Mouse (Mus musculus) midbrain, embryonic 13.5 days (tissue): Measurements from ENCODE around the gene 9130213A22Rik. TPM values are rescaled to one million over a fixed set of nuclear protein-coding genes. Genes with fewer than 3 reads are reported as not detected.

Source experiments
- ATAC-seq: fragments of 200-750 bp; cut with Nextera tagmentation; 2 replicates; pipeline ENCODE4 v1.8.0; 2017; ENCODE audit warnings: mild to moderate bottlenecking, moderate TSS enrichment, moderate library complexity
- H3K27ac ChIP-seq: fragments of 300-500 bp; sonication (generic); 2 replicates; pipeline ENCODE4 v1.5.1; 2015; ENCODE audit warnings: inconsistent platforms, mild to moderate bottlenecking, moderate library complexity
- H3K27me3 ChIP-seq: fragments of 300-500 bp; sonication (generic); 2 replicates; pipeline ENCODE4 v1.6.1; 2015; ENCODE audit warnings: mild to moderate bottlenecking, inconsistent platforms
- H3K36me3 ChIP-seq: fragments of 300-500 bp; sonication (generic); 2 replicates; pipeline ENCODE4 v1.6.1; 2015; ENCODE audit warnings: mild to moderate bottlenecking, inconsistent platforms
- H3K4me1 ChIP-seq: fragments of 300-500 bp; sonication (generic); replicated peaks from 2 replicates; pipeline ENCODE4 v1.6.1; 2015; ENCODE audit warnings: inconsistent platforms
- H3K4me2 ChIP-seq: fragments of 300-500 bp; sonication (generic); replicated peaks from 2 replicates; pipeline ENCODE4 v1.6.1; 2015; ENCODE audit warnings: moderate library complexity, mild to moderate bottlenecking, inconsistent platforms
- H3K4me3 ChIP-seq: fragments of 300-500 bp; sonication (generic); replicated peaks from 2 replicates; pipeline ENCODE4 v1.5.1; 2015; ENCODE audit warnings: mild to moderate bottlenecking, inconsistent platforms
- H3K9ac ChIP-seq: fragments of 300-500 bp; sonication (generic); replicated peaks from 2 replicates; pipeline ENCODE4 v1.6.1; 2015; ENCODE audit warnings: mild to moderate bottlenecking, inconsistent platforms
- H3K9me3 ChIP-seq: fragments of 300-500 bp; sonication (generic); 2 replicates; pipeline ENCODE4 v1.6.1; 2016; ENCODE audit warnings: mild to moderate bottlenecking, inconsistent platforms
- WGBS: fragments of 180-500 bp; shearing (Covaris S2); methylation state at CpG from one replicate; pipeline ENCODE4 v1.1.7; 2015; 5-methylcytosine and 5-hydroxymethylcytosine counted together
- polyA plus RNA-seq: library from polyadenylated mRNA; unstranded; fragments of >200 nt; fragmentation: Nextera tagmentation; extraction: Ambion mirVana; gene quantifications from 2 replicates; pipeline ENCODE4 v1.2.1, GENCODE M21; 2015

9130213A22Rik gene
- polyA plus RNA-seq, 1 experiment from 2014 or later: not detected

DNA sequence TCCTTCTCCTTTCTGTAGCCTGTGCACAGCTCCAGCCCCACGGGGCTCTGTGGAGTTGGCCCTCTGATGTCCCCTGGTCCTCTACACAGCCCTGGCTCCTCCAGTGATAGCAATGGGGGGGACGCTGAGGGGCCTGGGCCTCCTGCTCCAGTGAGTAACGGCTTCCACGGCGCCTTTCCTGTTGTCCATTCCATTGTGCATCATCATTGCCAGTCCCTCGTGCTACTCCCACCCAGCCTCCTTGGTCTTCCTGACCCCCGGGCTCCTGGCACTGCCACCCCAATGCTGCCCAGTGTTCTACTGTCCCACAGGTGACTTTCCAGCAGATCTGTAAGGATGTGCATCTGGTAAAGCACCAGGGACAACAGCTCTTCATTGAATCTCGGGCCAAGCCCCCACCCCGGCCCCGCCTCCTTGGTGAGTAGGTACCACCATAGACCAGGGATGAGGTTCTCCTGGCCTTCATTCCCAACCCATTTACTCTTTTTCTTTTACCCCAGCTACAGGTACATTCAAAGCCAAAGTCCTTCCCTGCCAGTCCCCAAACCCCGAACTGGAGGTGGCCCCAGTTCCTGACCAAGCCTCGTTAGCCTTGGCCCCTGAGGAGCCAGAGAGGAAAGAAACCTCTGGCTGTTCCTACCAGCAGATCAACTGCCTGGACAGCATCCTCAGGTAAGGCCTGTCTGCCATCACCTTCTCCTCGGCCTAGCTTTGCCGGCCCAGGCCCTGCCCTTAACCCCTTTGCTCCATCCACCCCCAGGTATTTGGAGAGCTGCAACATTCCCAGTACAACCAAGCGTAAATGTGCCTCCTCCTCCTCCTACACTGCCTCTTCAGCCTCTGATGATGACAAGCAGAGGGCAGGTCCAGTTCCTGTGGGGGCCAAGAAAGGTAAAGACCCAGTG, 18.6 kb downstream of the 9130213A22Rik start:
- Histone ChIP-seq H3K36me3 (peaks cover 81% of the 10 kb centered on the region), H3K9me3 (no peaks in the 10 kb centered on the region)

DNA sequence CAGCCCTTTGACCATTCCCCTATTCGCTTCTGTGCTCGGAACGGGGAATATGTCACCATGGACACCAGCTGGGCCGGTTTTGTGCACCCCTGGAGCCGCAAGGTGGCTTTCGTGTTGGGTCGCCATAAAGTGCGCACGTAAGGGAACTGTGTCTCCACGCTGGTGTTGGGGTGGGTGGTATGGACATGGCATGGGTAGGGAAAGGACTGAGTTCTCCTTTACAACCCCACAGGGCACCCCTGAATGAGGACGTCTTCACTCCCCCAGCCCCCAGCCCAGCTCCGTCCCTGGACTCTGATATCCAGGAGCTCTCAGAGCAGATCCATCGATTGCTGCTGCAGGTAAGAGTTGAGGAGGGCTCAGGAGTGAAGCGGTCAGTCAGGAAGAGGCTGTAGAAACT, 19.3 kb downstream of the 9130213A22Rik start:
- Histone ChIP-seq H3K4me2 (no peak overlapping the region), H3K27ac (no peak overlapping the region), H3K27me3 (no peaks in the 10 kb centered on the region), H3K4me3 (no peak overlapping the region), H3K9me3 (no peaks in the 10 kb centered on the region), H3K36me3 (peaks cover 74% of the 10 kb centered on the region), H3K4me1 (peaks cover 29% of the 10 kb centered on the region), H3K9ac (no peak overlapping the region; the same call in 1 of the 2 replicates)
- ATAC-seq: no peak
- WGBS: 94% methylated on average over 14 of the region's 14 CpGs

More for the DNA sequence above, 18.6 kb downstream of the 9130213A22Rik start:
- H3K4me1 ChIP-seq: peaks cover 22% of the 10 kb centered on the region
- WGBS: 93% methylated on average over 15 of the region's 15 CpGs
- no peak overlapping the region for H3K4me3 ChIP-seq
- no peak overlapping the region for H3K4me2 ChIP-seq
- H3K27ac ChIP-seq: no peak overlapping the region
- ATAC-seq: no peak
- H3K27me3 ChIP-seq: no peaks in the 10 kb centered on the region
- H3K9ac ChIP-seq: no peak overlapping the region; the same call in 1 of the 2 replicates

DNA sequence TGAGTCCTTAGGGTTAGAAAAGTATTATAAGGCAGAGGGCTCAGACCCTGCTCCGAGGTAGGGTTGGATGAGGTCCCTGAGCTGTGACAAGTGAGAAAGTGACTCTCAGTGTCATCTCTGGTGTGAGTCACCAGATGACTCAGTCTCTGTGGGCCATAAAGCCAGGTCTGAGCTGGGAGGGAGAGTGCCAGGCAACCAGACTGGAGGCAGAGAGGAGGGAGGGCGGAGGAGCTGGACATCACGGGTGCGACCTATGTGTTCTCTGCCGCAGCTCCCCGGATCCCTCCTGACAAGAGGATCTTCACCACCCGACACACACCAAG, 20.0 kb downstream of the 9130213A22Rik start:
- Histone ChIP-seq H3K9ac (no peak overlapping the region), H3K9me3 (no peaks in the 10 kb centered on the region), H3K4me1 (peaks cover 37% of the 10 kb centered on the region), H3K4me3 (no peak overlapping the region), H3K4me2 (no peak overlapping the region), H3K36me3 (peaks cover 66% of the 10 kb centered on the region), H3K27ac (no peak overlapping the region), H3K27me3 (no peaks in the 10 kb centered on the region)
- WGBS: 96% methylated on average over 7 of the region's 7 CpGs
- no peak for ATAC-seq

DNA sequence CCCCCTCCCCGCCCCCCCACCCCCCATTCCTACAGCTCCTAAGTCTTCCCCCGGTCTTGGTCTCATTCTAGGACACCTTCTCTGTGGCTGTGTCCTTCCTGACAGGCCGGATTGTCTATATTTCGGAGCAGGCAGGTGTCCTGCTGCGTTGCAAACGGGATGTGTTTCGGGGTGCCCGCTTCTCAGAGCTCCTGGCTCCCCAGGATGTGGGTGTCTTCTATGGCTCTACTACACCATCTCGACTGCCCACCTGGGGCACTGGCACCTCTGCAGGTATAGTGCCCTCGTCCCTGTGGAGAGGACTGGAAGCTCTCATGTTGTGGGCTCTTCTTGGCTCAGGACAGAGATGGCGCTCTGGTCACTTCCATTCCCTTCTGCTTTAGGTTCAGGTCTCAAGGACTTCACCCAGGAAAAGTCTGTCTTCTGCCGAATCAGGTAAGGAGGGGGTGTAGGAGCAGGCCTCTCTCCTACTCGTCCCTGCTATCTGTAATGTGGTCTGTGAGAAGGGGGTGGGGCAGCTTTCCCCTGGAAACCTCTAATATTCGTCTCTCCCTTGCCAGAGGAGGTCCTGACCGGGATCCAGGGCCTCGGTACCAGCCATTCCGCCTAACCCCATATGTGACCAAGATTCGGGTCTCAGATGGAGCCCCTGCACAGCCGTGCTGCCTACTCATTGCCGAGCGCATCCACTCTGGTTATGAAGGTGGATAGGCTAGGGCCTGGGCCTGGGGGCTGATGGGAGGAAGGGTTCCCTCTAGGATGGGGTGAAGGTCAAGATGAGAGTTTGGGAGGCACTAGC, 20.6 kb downstream of the 9130213A22Rik start:
- Histone ChIP-seq H3K4me2 (no peak overlapping the region), H3K27ac (no peak overlapping the region), H3K9ac (no peak overlapping the region), H3K36me3 (peaks cover 61% of the 10 kb centered on the region), H3K4me1 (peaks cover 42% of the 10 kb centered on the region), H3K4me3 (no peak overlapping the region), H3K27me3 (no peaks in the 10 kb centered on the region), H3K9me3 (no peaks in the 10 kb centered on the region)
- 90% methylated on average over 21 of the region's 21 CpGs for WGBS
- no peak for ATAC-seq

- Histone ChIP-seq H3K4me3 (peak overlapping the region; percentile 52), H3K36me3 (peaks cover 52% of the 10 kb centered on the region), H3K27me3 (no peaks in the 10 kb centered on the region), H3K27ac (peak overlapping the region; percentile 81; the same call in 1 of the 2 replicates), H3K4me1 (peaks cover 51% of the 10 kb centered on the region), H3K4me2 (peak overlapping the region; percentile 93), H3K9me3 (no peaks in the 10 kb centered on the region), H3K9ac (peak overlapping the region; percentile 73)
- ATAC-seq: no peak
- WGBS: 92% methylated on average over 20 of the region's 20 CpGs
These were observed 21.6 kb downstream of the 9130213A22Rik start for GRCm38 (mm10) chr11:69100639-69101360.

DNA sequence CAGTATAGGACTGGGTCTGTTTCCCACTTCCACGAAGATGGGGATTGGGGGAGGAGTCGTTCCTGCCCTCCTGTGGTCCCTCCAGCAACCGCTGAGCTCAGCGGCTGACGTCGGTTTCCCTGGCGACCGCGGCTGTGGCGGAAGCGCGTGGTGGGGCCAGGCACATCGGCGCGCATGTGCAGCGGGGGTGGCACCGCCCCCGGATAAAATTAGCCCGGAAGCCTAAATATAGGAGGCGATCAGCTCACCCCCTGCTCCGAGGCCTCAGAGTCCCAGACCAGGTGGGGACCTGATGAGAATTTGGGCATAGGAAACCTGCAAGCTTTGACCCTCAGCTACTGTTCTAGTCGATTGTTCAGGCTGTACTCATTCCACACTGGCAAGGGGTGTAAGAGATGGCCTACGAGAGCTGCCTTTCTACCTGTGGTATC, 22.5 kb downstream of the 9130213A22Rik start:
- H3K36me3 ChIP-seq: peaks cover 43% of the 10 kb centered on the region
- peak; percentile 38 for ATAC-seq
- H3K4me2 ChIP-seq: peak overlapping the region; percentile 93
- no peaks in the 10 kb centered on the region for H3K27me3 ChIP-seq
- H3K9ac ChIP-seq: peak overlapping the region; percentile 73
- peaks cover 58% of the 10 kb centered on the region for H3K4me1 ChIP-seq
- WGBS: under 1% methylated on average over 23 of the region's 23 CpGs
- no peaks in the 10 kb centered on the region for H3K9me3 ChIP-seq
- peak overlapping the region; percentile 52 for H3K4me3 ChIP-seq
- H3K27ac ChIP-seq: peak overlapping the region; percentile 81

- no peak for ATAC-seq
- Histone ChIP-seq H3K9ac (peak overlapping the region; percentile 73), H3K4me1 (peaks cover 61% of the 10 kb centered on the region), H3K36me3 (peaks cover 38% of the 10 kb centered on the region), H3K27me3 (no peaks in the 10 kb centered on the region), H3K9me3 (no peaks in the 10 kb centered on the region), H3K4me2 (peak overlapping the region; percentile 93), H3K27ac (peak overlapping the region; percentile 81), H3K4me3 (peak overlapping the region; percentile 52)
- under 1% methylated on average over 22 of the region's 22 CpGs for WGBS
These were observed 23.0 kb downstream of the 9130213A22Rik start for GRCm38 (mm10) chr11:69099177-69099914.

DNA sequence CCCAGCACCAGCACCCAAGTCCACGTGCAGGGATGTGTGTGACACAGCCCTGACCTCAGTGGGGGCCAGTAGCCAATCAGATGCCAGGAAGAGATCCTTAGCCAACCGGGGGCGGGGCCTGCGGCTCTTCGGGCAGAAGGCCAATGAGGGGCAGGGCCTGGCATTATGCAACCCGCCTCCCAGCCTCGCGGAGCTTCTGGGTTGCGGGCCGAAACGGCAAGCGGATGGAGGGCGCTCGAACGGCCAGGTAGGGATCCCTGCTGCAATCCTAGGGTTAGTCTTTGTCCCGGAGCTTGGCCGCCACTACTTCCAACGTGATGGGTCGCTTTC, 23.7 kb downstream of the 9130213A22Rik start:
- Histone ChIP-seq H3K36me3 (peaks cover 31% of the 10 kb centered on the region), H3K9me3 (no peaks in the 10 kb centered on the region), H3K4me1 (peaks cover 66% of the 10 kb centered on the region), H3K4me3 (peak overlapping the region; percentile 52), H3K4me2 (peak overlapping the region; percentile 93), H3K9ac (peak overlapping the region; percentile 73), H3K27ac (peak overlapping the region; percentile 81), H3K27me3 (no peaks in the 10 kb centered on the region)
- 0 out of 2 replicates have a peak, but pooled peaks have one; percentile 6 for ATAC-seq
- WGBS: under 1% methylated on average over 19 of the region's 19 CpGs

DNA sequence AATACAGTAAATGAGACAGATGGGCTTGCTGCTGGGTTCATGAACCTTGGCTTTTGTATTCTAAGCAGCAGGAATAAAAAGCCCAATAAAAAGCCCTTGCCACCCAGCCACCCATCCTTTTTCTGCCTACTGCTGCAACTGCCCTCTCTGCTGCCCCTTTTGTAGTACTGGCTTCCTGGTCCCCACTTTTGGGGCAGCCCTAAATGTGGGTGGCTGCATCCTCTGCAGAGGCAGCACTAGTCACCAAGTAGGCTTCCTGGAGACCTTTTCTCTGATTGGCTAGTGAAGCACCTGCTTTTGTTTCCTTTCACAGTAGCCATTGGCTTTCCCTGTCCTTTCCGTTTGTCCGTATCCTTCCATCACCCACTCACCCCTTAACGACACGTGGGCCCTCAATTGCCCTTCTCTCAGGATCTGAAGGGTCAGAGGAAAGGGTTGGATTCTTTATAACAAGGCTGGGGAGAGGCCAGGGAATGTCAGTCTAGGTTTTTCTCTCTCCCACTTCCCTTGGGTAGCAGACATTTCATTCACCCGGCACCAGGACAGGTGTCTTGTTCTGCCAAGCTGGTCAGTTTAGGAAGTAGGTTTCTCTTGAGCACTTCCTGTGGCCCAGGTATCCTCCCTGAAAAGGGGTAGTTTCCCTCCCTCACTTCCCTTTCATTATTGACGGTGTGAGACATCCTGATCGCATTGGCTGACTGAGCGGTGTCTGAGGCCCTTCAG, 24.2 kb downstream of the 9130213A22Rik start:
- H3K4me3 ChIP-seq: peak overlapping the region; percentile 52
- H3K9ac ChIP-seq: peak overlapping the region; percentile 73; the same call in 1 of the 2 replicates
- H3K4me2 ChIP-seq: peak overlapping the region; percentile 93
- H3K27ac ChIP-seq: peak overlapping the region; percentile 81
- H3K9me3 ChIP-seq: no peaks in the 10 kb centered on the region
- H3K36me3 ChIP-seq: peaks cover 26% of the 10 kb centered on the region
- no peak for ATAC-seq
- peaks cover 66% of the 10 kb centered on the region for H3K4me1 ChIP-seq
- no peaks in the 10 kb centered on the region for H3K27me3 ChIP-seq
- 21% methylated on average over 8 of the region's 8 CpGs for WGBS

GRCm38 (mm10) chr11:69096987-69097900, 25.1 kb downstream of the 9130213A22Rik start:
- WGBS: 1% methylated on average over 29 of the region's 29 CpGs
- no peak for ATAC-seq
- peaks cover 70% of the 10 kb centered on the region for H3K4me1 ChIP-seq
- H3K4me3 ChIP-seq: peak overlapping the region; percentile 27
- peak overlapping the region; percentile 93 for H3K4me2 ChIP-seq
- peak overlapping the region; percentile 59 for H3K9ac ChIP-seq
- H3K27ac ChIP-seq: peak overlapping the region; percentile 81
- H3K9me3 ChIP-seq: no peaks in the 10 kb centered on the region
- peaks cover 22% of the 10 kb centered on the region for H3K36me3 ChIP-seq
- H3K27me3 ChIP-seq: no peaks in the 10 kb centered on the region
